Mouse (Mus musculus) hindbrain, embryonic 14.5 days (tissue): ENCODE measurements around the gene Acot4. TPM values are rescaled to one million over a fixed set of nuclear protein-coding genes. Genes with fewer than 3 reads are reported as not detected.
"Not testable (repeated sequence)": the region's sequence is repeated elsewhere in the genome, so short reads cannot be mapped to it uniquely, and the experiment has no call there.

Source experiments
- ATAC-seq: fragments of 200-750 bp; cut with Nextera tagmentation; 2 replicates; pipeline ENCODE4 v1.8.0; 2017; ENCODE audit warnings: moderate number of reproducible peaks, mild to moderate bottlenecking, moderate TSS enrichment, moderate library complexity; ENCODE audit not compliant: low FRiP score
- DNase-seq: peaks from one replicate; pipeline ENCODE4 v3.0.0-alpha.2; 2015; ENCODE audit warnings: low spot score
- H3K27ac ChIP-seq: fragments of 300-500 bp; sonication (generic); 2 replicates; pipeline ENCODE4 v1.5.1; 2014; ENCODE audit warnings: mild to moderate bottlenecking, moderate library complexity
- H3K27me3 ChIP-seq: fragments of 300-500 bp; sonication (generic); 2 replicates; pipeline ENCODE4 v1.6.1; 2014; ENCODE audit warnings: mild to moderate bottlenecking, low read length, mixed read lengths; ENCODE audit not compliant: control insufficient read depth, insufficient read depth
- H3K36me3 ChIP-seq: fragments of 300-500 bp; sonication (generic); replicated peaks from 2 replicates; pipeline ENCODE4 v1.6.1; 2014; ENCODE audit not compliant: control insufficient read depth, insufficient read depth
- H3K4me1 ChIP-seq: fragments of 300-500 bp; sonication (generic); replicated peaks from 2 replicates; pipeline ENCODE4 v1.6.1; 2014; ENCODE audit warnings: antibody characterized with exemption, low read length, mixed read lengths; ENCODE audit not compliant: control insufficient read depth, insufficient read depth
- H3K4me2 ChIP-seq: fragments of 300-500 bp; sonication (generic); replicated peaks from 2 replicates; pipeline ENCODE4 v1.6.1; 2014; ENCODE audit warnings: mild to moderate bottlenecking, moderate library complexity
- H3K4me3 ChIP-seq: fragments of 300-500 bp; sonication (generic); replicated peaks from 2 replicates; pipeline ENCODE4 v1.5.1; 2014; ENCODE audit warnings: mild to moderate bottlenecking, low read length
- H3K9ac ChIP-seq: fragments of 300-500 bp; sonication (generic); 2 replicates; pipeline ENCODE4 v1.6.1; 2014
- H3K9me3 ChIP-seq: fragments of 300-500 bp; sonication (generic); 2 replicates; pipeline ENCODE4 v1.6.1; 2016; ENCODE audit warnings: low read length; ENCODE audit not compliant: control insufficient read depth
- WGBS: fragments of 180-500 bp; shearing (Covaris S2); extraction: QIAGEN DNeasy Blood & Tissue Kit; methylation state at CpG from one replicate; pipeline ENCODE4 v1.1.7; 2014; 5-methylcytosine and 5-hydroxymethylcytosine counted together
- polyA plus RNA-seq: library from polyadenylated mRNA; unstranded; fragments of >200 nt; fragmentation: Nextera tagmentation; extraction: Ambion mirVana; gene quantifications from 2 replicates; pipeline ENCODE4 v1.2.1, GENCODE M21; 2014

Acot4 gene
- polyA plus RNA-seq, 1 experiment from 2014 or later, result 0.54 TPM

DNA sequence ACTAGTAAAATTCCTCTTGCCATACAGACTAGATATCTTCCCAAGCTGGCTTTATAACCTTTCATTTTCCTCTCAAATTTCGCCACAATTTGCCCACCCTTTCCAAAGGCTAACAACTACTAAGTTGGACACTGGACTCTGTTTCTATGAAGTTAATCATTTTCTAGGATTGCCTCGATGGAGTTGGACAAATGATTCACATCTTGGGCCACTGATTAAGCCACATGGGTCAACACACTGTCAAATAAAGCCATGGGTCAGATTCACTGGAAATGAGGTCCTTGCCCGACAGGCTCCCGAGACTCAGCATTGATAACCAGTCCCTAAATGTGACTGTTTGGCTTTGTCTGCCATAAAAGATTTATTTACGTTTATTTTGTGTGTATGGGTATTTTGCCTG is 4.1 kb downstream of the Acot4 start:
- H3K9ac ChIP-seq, result no peak overlapping the region
- H3K27ac ChIP-seq, result no peak overlapping the region
- no peaks in the 10 kb centered on the region for H3K36me3 ChIP-seq
- no peak overlapping the region for H3K4me3 ChIP-seq
- no peak overlapping the region for H3K4me2 ChIP-seq
- no peaks in the 10 kb centered on the region for H3K27me3 ChIP-seq
- H3K9me3 ChIP-seq, result peaks cover 9% of the 10 kb centered on the region; the same call in 1 of the 2 replicates
- no peaks in the 10 kb centered on the region for H3K4me1 ChIP-seq
- DNase-seq, result no peak
- no peak for ATAC-seq
- 89% methylated on average over 5 of the region's 5 CpGs for WGBS

DNA sequence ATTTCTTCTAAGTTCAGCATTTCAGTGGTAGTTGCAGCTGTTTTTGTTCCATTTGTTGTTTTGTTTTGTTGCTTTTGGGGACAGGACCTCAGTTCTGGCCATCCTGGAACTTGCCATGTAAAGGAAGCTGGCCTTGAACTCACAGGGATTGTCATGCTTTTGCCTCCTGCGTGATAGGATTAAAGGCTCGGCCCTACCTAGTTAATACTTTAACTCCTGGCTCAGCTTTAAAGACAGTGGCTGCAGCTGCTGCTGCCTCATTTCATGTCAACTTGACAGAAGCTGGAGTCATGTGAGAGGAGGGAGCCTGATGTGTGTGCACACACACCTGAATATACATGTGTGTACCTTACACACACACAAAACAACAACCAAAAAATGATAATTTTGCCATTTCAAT is 5.9 kb downstream of the Acot4 start:
- Histone ChIP-seq H3K4me3 (no peak overlapping the region), H3K4me2 (no peak overlapping the region), H3K9ac (no peak overlapping the region), H3K27me3 (no peaks in the 10 kb centered on the region), H3K4me1 (no peaks in the 10 kb centered on the region), H3K36me3 (no peaks in the 10 kb centered on the region), H3K27ac (no peak overlapping the region), H3K9me3 (peaks cover 24% of the 10 kb centered on the region; the same call in 1 of the 2 replicates)
- ATAC-seq (no peak), DNase-seq (no peak)
- 82% methylated on average over 2 of the region's 2 CpGs for WGBS

DNA sequence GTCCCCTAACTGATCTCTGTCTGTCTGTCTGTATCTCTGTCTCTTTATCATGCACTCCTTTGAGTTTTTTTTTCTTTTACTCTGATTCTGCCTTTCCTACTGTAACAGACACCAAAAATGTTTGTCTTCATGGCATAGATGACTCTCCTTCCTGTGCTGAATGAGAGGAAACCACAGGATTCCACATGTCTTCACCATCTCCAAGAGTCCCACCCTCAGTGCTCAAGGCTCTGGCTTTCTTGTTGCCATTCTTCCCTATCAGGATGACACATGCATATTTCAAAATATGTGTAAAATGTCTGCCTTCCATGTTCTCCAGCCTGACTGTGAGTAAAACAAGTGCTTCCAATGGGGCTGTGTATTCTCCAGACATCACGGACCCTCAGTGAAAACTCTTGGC is 8.7 kb downstream of the Acot4 start:
- Histone ChIP-seq H3K27ac (no peak overlapping the region), H3K9me3 (peaks cover 16% of the 10 kb centered on the region; the same call in 1 of the 2 replicates), H3K9ac (no peak overlapping the region), H3K4me2 (no peak overlapping the region), H3K36me3 (no peaks in the 10 kb centered on the region), H3K4me1 (no peaks in the 10 kb centered on the region), H3K27me3 (no peaks in the 10 kb centered on the region), H3K4me3 (no peak overlapping the region)
- 91% methylated on average over 1 of the region's 1 CpGs for WGBS
- ATAC-seq (no peak), DNase-seq (no peak)

DNA sequence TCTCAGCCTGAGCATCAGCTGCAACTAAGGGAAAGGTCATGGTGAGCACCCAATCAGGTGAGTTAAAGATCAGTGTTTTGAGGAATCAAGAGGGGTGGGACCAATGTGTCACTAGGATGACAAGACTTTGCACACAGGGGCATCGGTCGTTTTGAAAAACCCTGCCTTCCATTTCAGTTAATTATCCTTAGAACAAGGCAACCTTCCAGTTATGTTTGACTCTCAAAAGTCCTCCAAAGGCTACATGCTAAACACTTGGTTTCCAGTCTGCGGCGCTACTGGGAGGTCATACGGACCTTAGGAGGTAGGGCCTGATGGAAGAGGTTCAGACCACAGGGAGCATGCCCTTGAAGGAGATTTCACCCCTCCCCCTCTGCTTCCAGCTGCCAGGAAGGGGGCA is 12.6 kb downstream of the Acot4 start:
- peaks cover 13% of the 10 kb centered on the region; the same call in 1 of the 2 replicates for H3K27me3 ChIP-seq
- H3K27ac ChIP-seq, H3K4me3 ChIP-seq, H3K36me3 ChIP-seq, H3K4me2 ChIP-seq, ATAC-seq, H3K9ac ChIP-seq, H3K4me1 ChIP-seq, DNase-seq: not testable (repeated sequence)
- 88% methylated on average over 5 of the region's 5 CpGs for WGBS
- H3K9me3 ChIP-seq, result peaks cover 16% of the 10 kb centered on the region; the same call in 1 of the 2 replicates

DNA sequence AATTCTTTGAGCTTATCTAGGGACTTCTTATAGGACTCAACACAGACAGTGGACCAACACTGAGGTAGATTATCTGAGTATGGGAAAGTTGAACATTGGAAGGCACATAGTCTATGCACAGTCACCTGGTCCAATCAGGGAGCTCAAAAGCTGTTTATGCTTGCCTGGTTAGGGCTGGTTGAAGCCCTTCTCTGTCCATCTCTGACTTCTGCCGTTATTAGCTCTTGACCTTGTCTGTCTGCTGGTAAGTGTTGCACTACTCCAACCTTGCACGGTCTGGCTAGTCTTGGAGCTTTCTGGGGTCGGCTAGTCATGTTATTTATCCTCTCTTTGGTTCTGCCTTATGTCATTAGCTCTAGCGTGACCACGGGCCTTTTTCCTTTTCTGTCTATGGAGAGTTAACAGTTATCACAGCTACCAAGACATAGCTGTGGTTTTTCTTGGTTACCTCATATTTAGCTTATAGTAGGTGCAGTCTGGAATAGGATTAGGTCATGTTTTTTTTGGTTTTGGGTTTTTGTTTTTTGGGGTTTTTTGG is 13.8 kb downstream of the Acot4 start, which contains the start of gene Acot3:
Acot3 (plus strand) TSS at position 208 of the 538 bp plus-strand sequence.
- DNase-seq (no peak), ATAC-seq (no peak)
- Histone ChIP-seq H3K27me3 (peaks cover 13% of the 10 kb centered on the region; the same call in 1 of the 2 replicates), H3K4me3 (peak within 1 kb of the TSS; percentile 42), H3K9me3 (peaks cover 16% of the 10 kb centered on the region; the same call in 1 of the 2 replicates), H3K4me2 (peak within 1 kb of the TSS; percentile 80), H3K27ac (no peak within 1 kb of the TSS), H3K9ac (no peak within 1 kb of the TSS), H3K36me3 (no peaks in the 10 kb centered on the region), H3K4me1 (no peaks in the 10 kb centered on the region; the same call in 1 of the 2 replicates)
- 87% methylated on average over 5 of the region's 5 CpGs for WGBS

DNA sequence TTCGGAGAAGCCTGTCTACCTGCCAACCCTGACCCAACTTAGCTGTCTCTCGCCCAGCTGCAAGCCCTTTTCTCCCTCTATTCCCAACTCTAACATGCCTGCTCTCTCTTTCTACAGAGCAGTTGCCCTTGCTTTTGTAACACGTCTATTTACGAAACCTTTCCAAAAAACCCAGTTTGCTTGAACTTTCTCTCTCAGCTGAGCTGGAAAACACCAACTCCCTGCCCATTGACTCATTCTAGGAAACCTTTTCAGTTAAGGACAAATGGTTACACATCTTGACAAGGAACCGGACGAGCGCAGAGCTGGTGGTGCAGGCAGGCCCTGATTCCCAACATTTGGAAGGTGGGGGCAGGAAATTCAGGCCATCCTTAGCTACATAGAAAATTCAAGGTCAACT is 14.4 kb downstream of the Acot4 start:
- H3K4me2 ChIP-seq, result peak overlapping the region; percentile 80
- H3K9me3 ChIP-seq, result peaks cover 12% of the 10 kb centered on the region; the same call in 1 of the 2 replicates
- no peaks in the 10 kb centered on the region for H3K36me3 ChIP-seq
- H3K4me1 ChIP-seq, result no peaks in the 10 kb centered on the region; the same call in 1 of the 2 replicates
- no peak overlapping the region for H3K4me3 ChIP-seq
- H3K27ac ChIP-seq, result no peak overlapping the region
- H3K27me3 ChIP-seq, result peaks cover 13% of the 10 kb centered on the region; the same call in 1 of the 2 replicates
- ATAC-seq (no peak), DNase-seq (no peak)
- WGBS, result 87% methylated on average over 7 of the region's 7 CpGs
- no peak overlapping the region for H3K9ac ChIP-seq

DNA sequence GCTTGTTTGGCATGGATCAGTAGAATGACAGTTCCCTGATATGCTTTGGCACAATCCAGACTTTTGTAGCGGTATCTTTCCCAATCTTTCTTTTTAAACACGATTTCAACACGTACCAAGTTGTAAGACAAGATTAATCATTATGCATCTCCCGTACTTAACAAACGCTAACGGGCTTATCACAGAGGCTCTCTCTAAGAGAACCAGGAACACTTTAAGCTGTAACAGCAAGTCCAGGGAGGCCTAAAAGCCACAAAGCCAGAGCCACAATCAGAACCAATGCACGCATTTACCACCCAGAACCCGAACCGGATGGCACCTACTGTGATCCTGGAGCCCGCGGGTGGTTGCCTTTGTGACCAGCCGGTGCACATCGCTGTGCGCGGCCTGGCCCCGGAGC is 15.0 kb downstream of the Acot4 start:
- Histone ChIP-seq H3K36me3 (no peaks in the 10 kb centered on the region), H3K27ac (no peak overlapping the region), H3K27me3 (peaks cover 13% of the 10 kb centered on the region; the same call in 1 of the 2 replicates), H3K4me3 (peak overlapping the region; percentile 42), H3K9me3 (peaks cover 7% of the 10 kb centered on the region; the same call in 1 of the 2 replicates), H3K9ac (peak overlapping the region; percentile 60), H3K4me2 (peak overlapping the region; percentile 80), H3K4me1 (no peaks in the 10 kb centered on the region; the same call in 1 of the 2 replicates)
- ATAC-seq (no peak), DNase-seq (peak; percentile 50)
- WGBS, result 12% methylated on average over 16 of the region's 16 CpGs

DNA sequence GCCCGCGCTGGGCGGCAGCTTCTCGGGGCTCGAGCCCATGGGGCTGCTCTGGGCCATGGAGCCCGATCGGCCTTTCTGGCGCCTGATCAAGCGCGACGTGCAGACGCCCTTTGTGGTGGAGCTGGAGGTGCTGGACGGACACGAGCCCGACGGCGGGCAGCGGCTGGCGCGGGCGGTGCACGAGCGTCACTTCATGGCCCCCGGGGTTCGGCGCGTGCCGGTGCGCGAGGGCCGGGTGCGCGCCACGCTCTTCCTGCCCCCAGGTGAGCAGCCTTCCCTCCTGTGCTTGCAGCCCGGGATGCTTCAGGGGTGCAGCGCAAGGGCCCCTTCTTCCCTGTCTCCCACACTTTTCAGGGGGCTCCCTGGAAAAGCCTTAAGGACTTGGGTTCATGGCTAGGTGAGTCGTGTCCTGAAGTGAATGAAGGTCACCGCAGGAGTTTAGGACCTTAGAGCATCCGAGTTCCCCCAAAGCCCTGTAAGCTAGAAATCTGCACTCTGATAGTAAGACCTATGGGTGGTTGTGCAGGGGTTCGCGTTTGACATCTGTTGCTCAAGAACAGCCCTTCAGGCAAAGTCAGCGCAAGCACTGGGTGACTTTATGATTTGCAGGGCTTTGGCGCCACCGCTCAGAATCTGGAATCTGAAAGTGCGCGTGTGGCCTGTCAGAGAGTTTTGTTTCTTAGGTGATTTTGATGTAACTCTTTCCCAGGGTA is 15.7 kb downstream of the Acot4 start:
- Histone ChIP-seq H3K27me3 (peaks cover 13% of the 10 kb centered on the region; the same call in 1 of the 2 replicates), H3K4me2 (peak overlapping the region; percentile 80), H3K9ac (peak overlapping the region; percentile 60), H3K27ac (no peak overlapping the region), H3K9me3 (peaks cover under 1% of the 10 kb centered on the region; the same call in 1 of the 2 replicates), H3K36me3 (no peaks in the 10 kb centered on the region), H3K4me1 (no peaks in the 10 kb centered on the region; the same call in 1 of the 2 replicates), H3K4me3 (peak overlapping the region; percentile 42)
- DNase-seq (peak; percentile 48), ATAC-seq (no peak)
- WGBS, result 2% methylated on average over 34 of the region's 46 CpGs

DNA sequence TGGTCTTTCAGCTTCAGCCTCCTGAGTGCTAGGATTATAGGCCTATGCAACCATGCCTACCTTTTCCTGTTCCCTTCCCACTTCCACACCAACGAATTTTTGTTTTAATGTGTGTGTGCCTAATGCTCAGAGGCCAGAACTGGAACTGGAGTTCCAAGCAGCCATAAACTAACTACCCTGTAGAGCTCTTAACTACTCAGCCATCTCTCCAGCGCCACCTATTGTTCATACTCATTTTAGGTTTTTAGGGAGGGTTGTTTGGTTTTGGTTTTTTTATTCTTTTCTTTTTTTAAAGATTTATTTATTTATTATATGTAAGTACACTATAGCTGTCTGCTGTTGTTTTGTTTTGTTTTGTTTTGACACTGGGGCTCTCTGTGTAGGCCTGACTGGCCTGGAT is 22.8 kb downstream of the Acot4 start:
- WGBS, result 30% methylated on average over 2 of the region's 2 CpGs
- Histone ChIP-seq H3K4me1 (no peaks in the 10 kb centered on the region), H3K9ac (no peak overlapping the region), H3K27ac (no peak overlapping the region), H3K4me2 (no peak overlapping the region), H3K36me3 (no peaks in the 10 kb centered on the region), H3K27me3 (no peaks in the 10 kb centered on the region), H3K9me3 (no peaks in the 10 kb centered on the region), H3K4me3 (no peak overlapping the region)
- ATAC-seq (no peak), DNase-seq (no peak)
